In the genomic region with DNA sequence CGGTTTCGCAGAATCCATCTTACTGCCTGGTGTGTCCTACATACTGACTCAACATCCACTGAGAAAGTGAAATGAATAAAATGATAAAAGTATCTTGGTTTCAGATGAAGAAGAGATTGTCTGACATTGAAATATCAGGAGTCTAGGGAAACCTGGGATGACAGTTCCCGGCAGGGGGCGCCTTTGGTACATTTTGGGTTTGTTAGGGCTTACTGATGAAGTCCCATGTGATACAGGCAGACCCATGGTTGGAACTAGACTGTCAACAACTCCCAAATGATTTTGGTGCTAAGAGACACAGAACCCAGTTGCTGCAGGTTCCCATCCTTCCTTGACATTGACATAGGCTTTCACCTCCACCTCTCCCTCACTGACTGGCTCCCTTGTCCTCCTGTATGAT, we compare ENCODE assay signal across 19 mouse cellular contexts. TPM values are rescaled to one million over a fixed set of nuclear protein-coding genes. Genes with fewer than 3 reads are reported as not detected.
DNase-seq lines count a peak whose midpoint lies in the region; ATAC-seq and TF ChIP-seq lines count a peak whose summit lies in the region.
"Had no signal": no experiment of that assay in that cellular context is flagged by ENCODE, and none has a peak within 500 bp of the region (broad histone marks: within the 10 kb centered on the region; RNA-seq: fewer than 3 reads in every experiment).

No protein-coding gene starts in this region.

- H3K9me3 ChIP-seq in intestine, postnatal 0 days (ENCODE audit: control insufficient read depth) = no peaks in the 10 kb centered on the region
- no peaks in the 10 kb centered on the region for H3K9me3 ChIP-seq in intestine, embryonic 15.5 days
- H3K9me3 ChIP-seq in MEL (replicated peaks; ENCODE audit: insufficient read depth, low read length) = no peaks in the 10 kb centered on the region
- H3K9me3 ChIP-seq: embryonic facial prominence, embryonic 15.5 days; forebrain, embryonic 10.5 days; heart, embryonic 15.5 days; limb, embryonic 13.5 days; stomach, embryonic 15.5 days had no signal

- 0 out of 2 replicates have a peak, but pooled peaks have one; percentile 16 for TF ChIP-seq CTCF in intestine, postnatal 0 days (IDR thresholded peaks at IDR 0.05; ENCODE audit: low read depth)
- peak; percentile 28 to 47 (median 37) for TF ChIP-seq CTCF in MEL (IDR thresholded peaks at IDR 0.05 in 2 of 3, conservative IDR thresholded peaks at IDR 0.05 in 1 of 3; ENCODE audit: control insufficient read depth in 1 of 3, insufficient read depth in 1 of 3, low read depth in 2 of 3, low read length in 3 of 3, poor library complexity in 1 of 3, severe bottlenecking in 1 of 3)

- no peak overlapping the region for H3K9ac ChIP-seq in intestine, postnatal 0 days (ENCODE audit: low read depth, low read length)
- H3K9ac ChIP-seq in intestine, embryonic 15.5 days = no peak overlapping the region
- H3K9ac ChIP-seq in MEL (ENCODE audit: control insufficient read depth, low read depth, low read length, poor library complexity, severe bottlenecking) = no peak overlapping the region
- H3K9ac ChIP-seq: embryonic facial prominence, embryonic 15.5 days; heart, embryonic 15.5 days; limb, embryonic 13.5 days; stomach, embryonic 15.5 days had no signal

- no peak for TF ChIP-seq EP300 in MEL (IDR thresholded peaks at IDR 0.05; ENCODE audit: low read depth in 1 of 2, low read length in 2 of 2)

- H3K4me3 ChIP-seq in intestine, postnatal 0 days (ENCODE audit: low read depth, low read length) = no peak overlapping the region
- no peak overlapping the region for H3K4me3 ChIP-seq in intestine, embryonic 15.5 days (replicated peaks)
- H3K4me3 ChIP-seq in MEL (ENCODE audit: control insufficient read depth in 1 of 2, insufficient read depth in 1 of 2, low read depth in 2 of 2, low read length in 2 of 2) = no peak overlapping the region
- H3K4me3 ChIP-seq: embryonic facial prominence, embryonic 15.5 days; forebrain, embryonic 10.5 days; heart, embryonic 15.5 days; limb, embryonic 13.5 days; stomach, embryonic 15.5 days had no signal

- H3K4me2 ChIP-seq in intestine, postnatal 0 days (replicated peaks; ENCODE audit: low read depth) = no peak overlapping the region
- no peak overlapping the region for H3K4me2 ChIP-seq in intestine, embryonic 15.5 days (replicated peaks)
- H3K4me2 ChIP-seq: embryonic facial prominence, embryonic 15.5 days; heart, embryonic 15.5 days; limb, embryonic 13.5 days; stomach, embryonic 15.5 days had no signal

- no peaks in the 10 kb centered on the region for H3K27me3 ChIP-seq in intestine, postnatal 0 days (replicated peaks; ENCODE audit: control insufficient read depth, insufficient read depth, low read length)
- no peaks in the 10 kb centered on the region for H3K27me3 ChIP-seq in intestine, embryonic 15.5 days (replicated peaks)
- no peaks in the 10 kb centered on the region for H3K27me3 ChIP-seq in MEL (ENCODE audit: control insufficient read depth in 1 of 2, insufficient read depth in 2 of 2, low read length in 2 of 2)
- H3K27me3 ChIP-seq: embryonic facial prominence, embryonic 15.5 days; heart, embryonic 15.5 days; stomach, embryonic 15.5 days had no signal

- TF ChIP-seq RAD21 in MEL (IDR thresholded peaks at IDR 0.05; ENCODE audit: low read depth, low read length) = peak; percentile 31

- DNase-seq in right cerebral cortex, postnatal 4 days = peak; percentile 26
- no peak for DNase-seq in right cerebral cortex, adult 2 months (ENCODE audit: low spot score in 2 of 2)
- no peak for DNase-seq in MEL (ENCODE audit: low read depth, low spot score)
- no peak for DNase-seq in testis, postnatal 14 days (ENCODE audit: low spot score)
- DNase-seq in frontal cortex, postnatal 14 days (ENCODE audit: low spot score in 2 of 2) = no peak
- DNase-seq: adrenal gland, postnatal 36 days; cerebellum, adult 9-10 months; heart, adult 18-20 months; lung, adult 2 months; thymus, postnatal 25 days had no signal

- no peak for ATAC-seq in intestine, postnatal 0 days
- no peak for ATAC-seq in intestine, embryonic 15.5 days
- ATAC-seq: intestine, embryonic 16.5 days; midbrain, embryonic 16.5 days had no signal

- no peaks in the 10 kb centered on the region for H3K79me2 ChIP-seq in MEL (ENCODE audit: control insufficient read depth, insufficient read depth, low read length, poor library complexity)

- H3K27ac ChIP-seq in intestine, postnatal 0 days (ENCODE audit: low read depth, low read length) = no peak overlapping the region
- no peak overlapping the region for H3K27ac ChIP-seq in intestine, embryonic 15.5 days
- no peak overlapping the region for H3K27ac ChIP-seq in MEL (ENCODE audit: control insufficient read depth, low read depth, low read length)
- H3K27ac ChIP-seq: embryonic facial prominence, embryonic 15.5 days; forebrain, embryonic 10.5 days; heart, embryonic 15.5 days; limb, embryonic 13.5 days; stomach, embryonic 15.5 days had no signal

- 83% methylated on average over 4 of the region's 4 CpGs for WGBS in intestine, postnatal 0 days
- 82% methylated on average over 4 of the region's 4 CpGs for WGBS in intestine, embryonic 15.5 days

- H3K4me1 ChIP-seq in intestine, postnatal 0 days (replicated peaks; ENCODE audit: control insufficient read depth, insufficient read depth, low read length) = no peaks in the 10 kb centered on the region
- H3K4me1 ChIP-seq in intestine, embryonic 15.5 days (replicated peaks) = no peaks in the 10 kb centered on the region
- no peaks in the 10 kb centered on the region for H3K4me1 ChIP-seq in MEL (ENCODE audit: control insufficient read depth in 1 of 2, insufficient read depth in 2 of 2, low read length in 2 of 2)
- H3K4me1 ChIP-seq: forebrain, embryonic 10.5 days; stomach, embryonic 15.5 days had no signal

- no peak for TF ChIP-seq POLR2A in MEL (IDR thresholded peaks at IDR 0.05; ENCODE audit: control insufficient read depth in 1 of 2, insufficient read depth in 1 of 2, low read depth in 1 of 2, low read length in 2 of 2, poor library complexity in 1 of 2)

- no peaks in the 10 kb centered on the region for H3K36me3 ChIP-seq in intestine, postnatal 0 days (ENCODE audit: control insufficient read depth, insufficient read depth)
- H3K36me3 ChIP-seq in intestine, embryonic 15.5 days = no peaks in the 10 kb centered on the region
- H3K36me3 ChIP-seq in MEL (ENCODE audit: control insufficient read depth in 1 of 2, insufficient read depth in 2 of 2, low read length in 2 of 2) = no peaks in the 10 kb centered on the region
- H3K36me3 ChIP-seq: embryonic facial prominence, embryonic 15.5 days; forebrain, embryonic 10.5 days; heart, embryonic 15.5 days; limb, embryonic 13.5 days; stomach, embryonic 15.5 days had no signal

TF ChIP-seq in MEL, 35 proteins besides CTCF, POLR2A, EP300 and RAD21:
- TF ChIP-seq MYB (IDR thresholded peaks at IDR 0.05; ENCODE audit: low read depth, low read length) = no peak
- TF ChIP-seq POLR2AphosphoS5 (IDR thresholded peaks at IDR 0.05; ENCODE audit: borderline replicate concordance, low read depth, low read length) = no peak
- TF ChIP-seq E2F4 (IDR thresholded peaks at IDR 0.05; ENCODE audit: borderline replicate concordance, low read depth, low read length) = no peak
- TF ChIP-seq ZC3H11A (IDR thresholded peaks at IDR 0.05; ENCODE audit: low read depth, low read length) = peak; percentile 22; the same call in 1 of the 2 replicates
- TF ChIP-seq BHLHE40 (IDR thresholded peaks at IDR 0.05; ENCODE audit: borderline replicate concordance, low read depth, low read length) = no peak
- no peak for TF ChIP-seq UBTF (IDR thresholded peaks at IDR 0.05; ENCODE audit: borderline replicate concordance, insufficient read depth, low read depth, low read length)

RNA-seq across cellular contexts. Expression of a gene that starts 34.7 kb away (rescaled TPM):
- polyA plus RNA-seq in intestine, postnatal 0 days (2015; fragmentation: Nextera tagmentation; extraction: Ambion mirVana) = 42.5 and 42.8 TPM in 2 replicates
- polyA plus RNA-seq in intestine, embryonic 15.5 days (2015; fragmentation: Nextera tagmentation; extraction: Ambion mirVana) = 45.7 and 49.4 TPM in 2 replicates
- total RNA-seq in MEL (2012; rRNA removed) = not detected in 2 replicates
- not detected for polyA plus RNA-seq in MEL (2012; ENCODE audit: insufficient read depth in 1 of 2, insufficient read length in 2 of 2, low read depth in 1 of 2, low replicate concordance in 2 of 2, missing spikeins in 1 of 2)
